Mouse (Mus musculus): ENCODE measurements around the gene Farp2.
"Not testable (repeated sequence)": the region's sequence is repeated elsewhere in the genome, so short reads cannot be mapped to it uniquely, and the experiment has no call there.

The Farp2 gene

GRCm38 (mm10) chr1:93511585-93512350, at the start of gene Farp2:
Gene Farp2, plus strand, starts transcription at chr1:93512079.
- peak; percentile 94 for DNase-seq (ENCODE audit: low spot score in 2 of 2)

- no peak for DNase-seq (ENCODE audit: low spot score in 2 of 2)
Observed at GRCm38 (mm10) chr1:93465066-93465465, 46.8 kb upstream of the Farp2 start.

GRCm38 (mm10) chr1:93465746-93466145, 46.1 kb upstream of the Farp2 start:
- no peak for DNase-seq (ENCODE audit: low spot score in 2 of 2)

- DNase-seq (ENCODE audit: low spot score in 2 of 2), result no peak
Observed at GRCm38 (mm10) chr1:93468626-93469025, 43.3 kb upstream of the Farp2 start.

- DNase-seq (ENCODE audit: low spot score in 2 of 2), result no peak
Observed at GRCm38 (mm10) chr1:93475694-93476093, 36.2 kb upstream of the Farp2 start.

GRCm38 (mm10) chr1:93477758-93478585, 33.9 kb upstream of the Farp2 start:
- DNase-seq (ENCODE audit: low spot score in 2 of 2), result peak; percentile 97 to 98

- peak; percentile 99 to 100 for DNase-seq (ENCODE audit: low spot score in 2 of 2)
Observed at GRCm38 (mm10) chr1:93478586-93479475, 33.0 kb upstream of the Farp2 start, which contains the start of gene Hdlbp. Gene Hdlbp, minus strand, starts transcription at chr1:93478815.

- DNase-seq (ENCODE audit: low spot score in 2 of 2), result peak; percentile 14 to 21
Observed at GRCm38 (mm10) chr1:93479476-93480083, 32.3 kb upstream of the Farp2 start.

- not testable (repeated sequence) for DNase-seq (ENCODE audit: low spot score in 2 of 2)
Observed at GRCm38 (mm10) chr1:93486302-93486701, 25.6 kb upstream of the Farp2 start.

GRCm38 (mm10) chr1:93495312-93495711, 16.6 kb upstream of the Farp2 start:
- no peak for DNase-seq (ENCODE audit: low spot score in 2 of 2)

- peak; percentile 19 to 21 for DNase-seq (ENCODE audit: low spot score in 2 of 2)
Observed at GRCm38 (mm10) chr1:93506944-93507676, 4.8 kb upstream of the Farp2 start.

- DNase-seq (ENCODE audit: low spot score in 2 of 2), result not testable (repeated sequence)
Observed at GRCm38 (mm10) chr1:93508576-93508975, 3.3 kb upstream of the Farp2 start.

GRCm38 (mm10) chr1:93512351-93512690, 442 bp downstream of the Farp2 start:
- no peak for DNase-seq (ENCODE audit: low spot score in 2 of 2)

GRCm38 (mm10) chr1:93513221-93513620, 1.3 kb downstream of the Farp2 start:
- no peak for DNase-seq (ENCODE audit: low spot score in 2 of 2)

- DNase-seq (ENCODE audit: low spot score in 2 of 2), result no peak
Observed at GRCm38 (mm10) chr1:93521491-93521890, 9.6 kb downstream of the Farp2 start.

GRCm38 (mm10) chr1:93522325-93522724, 10.4 kb downstream of the Farp2 start:
- no peak for DNase-seq (ENCODE audit: low spot score in 2 of 2)

GRCm38 (mm10) chr1:93529801-93530200, 17.9 kb downstream of the Farp2 start:
- no peak for DNase-seq (ENCODE audit: low spot score in 2 of 2)

GRCm38 (mm10) chr1:93537227-93537626, 25.3 kb downstream of the Farp2 start:
- DNase-seq (ENCODE audit: low spot score in 2 of 2), result no peak

GRCm38 (mm10) chr1:93543196-93543595, 31.3 kb downstream of the Farp2 start:
- no peak for DNase-seq (ENCODE audit: low spot score in 2 of 2)

- DNase-seq (ENCODE audit: low spot score in 2 of 2), result no peak
Observed at GRCm38 (mm10) chr1:93547286-93547685, 35.4 kb downstream of the Farp2 start.

GRCm38 (mm10) chr1:93551427-93551826, 39.5 kb downstream of the Farp2 start:
- no peak for DNase-seq (ENCODE audit: low spot score in 2 of 2)

All from spleen, postnatal 36 days (tissue).